Mouse (Mus musculus): ENCODE data around the gene Kif5c. TPM values are rescaled to one million over a fixed set of nuclear protein-coding genes. Genes with fewer than 3 reads are reported as not detected.
A peak's percentile ranks its signal among the peaks of the same experiment; 100 is the strongest.

Kif5c gene
- 9.0 and 10.1 TPM in 2 replicates for polyA plus RNA-seq (2015; fragmentation: Nextera tagmentation; extraction: Ambion mirVana)

- no peak within 1 kb of the TSS for H3K27ac ChIP-seq
These were observed at the start of gene Kif5c for GRCm38 (mm10) chr2:49618829-49619718. Gene Kif5c, plus strand, starts transcription at chr2:49619298.

GRCm38 (mm10) chr2:49569862-49570777, 49.0 kb upstream of the Kif5c start:
- peak overlapping the region; percentile 38 for H3K4me2 ChIP-seq
- H3K9ac ChIP-seq, result no peak overlapping the region
- H3K36me3 ChIP-seq, result no peaks in the 10 kb centered on the region
- H3K27ac ChIP-seq, result peak overlapping the region; percentile 62
- peak; percentile 35; the same call in 1 of the 2 replicates for ATAC-seq (ENCODE audit: insufficient number of reproducible peaks, insufficient read depth, low FRiP score, low TSS enrichment, low read depth)
- no peaks in the 10 kb centered on the region for H3K27me3 ChIP-seq
- no peak overlapping the region for H3K4me3 ChIP-seq
- H3K9me3 ChIP-seq, result no peaks in the 10 kb centered on the region
- WGBS, result 49% methylated on average over 16 of the region's 16 CpGs
- peaks cover 42% of the 10 kb centered on the region for H3K4me1 ChIP-seq

More at GRCm38 (mm10) chr2:49618829-49619718, at the start of gene Kif5c:
- H3K4me1 ChIP-seq, result peaks cover 18% of the 10 kb centered on the region
- H3K27me3 ChIP-seq, result peaks cover 5% of the 10 kb centered on the region; the same call in 1 of the 2 replicates
- no peaks in the 10 kb centered on the region for H3K9me3 ChIP-seq
- peak within 1 kb of the TSS; percentile 77 for H3K9ac ChIP-seq
- ATAC-seq (ENCODE audit: insufficient number of reproducible peaks, insufficient read depth, low FRiP score, low TSS enrichment, low read depth), result peak; percentile 98
- WGBS, result 5% methylated on average over 54 of the region's 54 CpGs
- H3K36me3 ChIP-seq, result peaks cover 3% of the 10 kb centered on the region; the same call in 1 of the 2 replicates
- H3K4me2 ChIP-seq, result peak within 1 kb of the TSS; percentile 92
- peak within 1 kb of the TSS; percentile 92 for H3K4me3 ChIP-seq

- peak; percentile 57; the same call in 1 of the 2 replicates for ATAC-seq (ENCODE audit: insufficient number of reproducible peaks, insufficient read depth, low FRiP score, low TSS enrichment, low read depth)
- Histone ChIP-seq H3K27me3 (no peaks in the 10 kb centered on the region), H3K9me3 (no peaks in the 10 kb centered on the region), H3K36me3 (no peaks in the 10 kb centered on the region), H3K4me1 (peaks cover 42% of the 10 kb centered on the region), H3K9ac (no peak overlapping the region), H3K27ac (peak overlapping the region; percentile 62), H3K4me2 (peak overlapping the region; percentile 38), H3K4me3 (no peak overlapping the region)
- 35% methylated on average over 6 of the region's 6 CpGs for WGBS
These were observed 48.4 kb upstream of the Kif5c start for GRCm38 (mm10) chr2:49570778-49571101.

- no peak overlapping the region for H3K4me3 ChIP-seq
- no peak for ATAC-seq (ENCODE audit: insufficient number of reproducible peaks, insufficient read depth, low FRiP score, low TSS enrichment, low read depth)
- WGBS, result 74% methylated on average over 11 of the region's 11 CpGs
- peaks cover 42% of the 10 kb centered on the region for H3K4me1 ChIP-seq
- H3K36me3 ChIP-seq, result no peaks in the 10 kb centered on the region
- no peaks in the 10 kb centered on the region for H3K27me3 ChIP-seq
- no peak overlapping the region for H3K9ac ChIP-seq
- 0 out of 2 replicates have a peak overlapping the region, but pooled peaks have one; percentile 62 for H3K27ac ChIP-seq
- no peaks in the 10 kb centered on the region for H3K9me3 ChIP-seq
- H3K4me2 ChIP-seq, result no peak overlapping the region
These were observed 47.8 kb upstream of the Kif5c start for GRCm38 (mm10) chr2:49571159-49571920.

GRCm38 (mm10) chr2:49572111-49572642, 46.9 kb upstream of the Kif5c start:
- peak overlapping the region; percentile 15; the same call in 1 of the 2 replicates for H3K4me3 ChIP-seq
- WGBS, result 34% methylated on average over 12 of the region's 12 CpGs
- no peaks in the 10 kb centered on the region for H3K9me3 ChIP-seq
- 0 out of 2 replicates have a peak overlapping the region, but pooled peaks have one; percentile 40 for H3K9ac ChIP-seq
- no peaks in the 10 kb centered on the region for H3K36me3 ChIP-seq
- H3K4me2 ChIP-seq, result peak overlapping the region; percentile 49
- ATAC-seq (ENCODE audit: insufficient number of reproducible peaks, insufficient read depth, low FRiP score, low TSS enrichment, low read depth), result no peak
- H3K27me3 ChIP-seq, result no peaks in the 10 kb centered on the region
- no peak overlapping the region; the same call in 1 of the 2 replicates for H3K27ac ChIP-seq
- H3K4me1 ChIP-seq, result peaks cover 42% of the 10 kb centered on the region

GRCm38 (mm10) chr2:49572684-49573083, 46.4 kb upstream of the Kif5c start:
- peak overlapping the region; percentile 15; the same call in 1 of the 2 replicates for H3K4me3 ChIP-seq
- 61% methylated on average over 9 of the region's 9 CpGs for WGBS
- H3K9me3 ChIP-seq, result no peaks in the 10 kb centered on the region
- H3K27ac ChIP-seq, result no peak overlapping the region
- H3K9ac ChIP-seq, result 0 out of 2 replicates have a peak overlapping the region, but pooled peaks have one; percentile 40
- H3K36me3 ChIP-seq, result no peaks in the 10 kb centered on the region
- ATAC-seq (ENCODE audit: insufficient number of reproducible peaks, insufficient read depth, low FRiP score, low TSS enrichment, low read depth), result no peak
- no peaks in the 10 kb centered on the region for H3K27me3 ChIP-seq
- H3K4me1 ChIP-seq, result peaks cover 42% of the 10 kb centered on the region
- peak overlapping the region; percentile 49 for H3K4me2 ChIP-seq

GRCm38 (mm10) chr2:49573282-49573681, 45.8 kb upstream of the Kif5c start:
- no peak for ATAC-seq (ENCODE audit: insufficient number of reproducible peaks, insufficient read depth, low FRiP score, low TSS enrichment, low read depth)
- no peaks in the 10 kb centered on the region for H3K36me3 ChIP-seq
- peaks cover 42% of the 10 kb centered on the region for H3K4me1 ChIP-seq
- no peak overlapping the region for H3K9ac ChIP-seq
- H3K27me3 ChIP-seq, result no peaks in the 10 kb centered on the region
- H3K9me3 ChIP-seq, result no peaks in the 10 kb centered on the region
- H3K4me2 ChIP-seq, result no peak overlapping the region
- WGBS, result 94% methylated on average over 3 of the region's 3 CpGs
- H3K4me3 ChIP-seq, result no peak overlapping the region
- H3K27ac ChIP-seq, result no peak overlapping the region

- no peak overlapping the region for H3K27ac ChIP-seq
- H3K27me3 ChIP-seq, result no peaks in the 10 kb centered on the region
- no peak overlapping the region for H3K9ac ChIP-seq
- no peak overlapping the region for H3K4me2 ChIP-seq
- no peak overlapping the region for H3K4me3 ChIP-seq
- 87% methylated on average over 3 of the region's 3 CpGs for WGBS
- H3K4me1 ChIP-seq, result no peaks in the 10 kb centered on the region
- no peaks in the 10 kb centered on the region for H3K36me3 ChIP-seq
- no peak for ATAC-seq (ENCODE audit: insufficient number of reproducible peaks, insufficient read depth, low FRiP score, low TSS enrichment, low read depth)
- H3K9me3 ChIP-seq, result no peaks in the 10 kb centered on the region
These were observed 38.5 kb upstream of the Kif5c start for GRCm38 (mm10) chr2:49580585-49580984.

- no peak overlapping the region for H3K9ac ChIP-seq
- H3K4me1 ChIP-seq, result no peaks in the 10 kb centered on the region
- WGBS, result 90% methylated on average over 5 of the region's 5 CpGs
- no peak overlapping the region for H3K4me3 ChIP-seq
- H3K27ac ChIP-seq, result no peak overlapping the region
- no peak overlapping the region for H3K4me2 ChIP-seq
- no peak for ATAC-seq (ENCODE audit: insufficient number of reproducible peaks, insufficient read depth, low FRiP score, low TSS enrichment, low read depth)
- H3K9me3 ChIP-seq, result no peaks in the 10 kb centered on the region
- no peaks in the 10 kb centered on the region for H3K36me3 ChIP-seq
- no peaks in the 10 kb centered on the region for H3K27me3 ChIP-seq
These were observed 36.6 kb upstream of the Kif5c start for GRCm38 (mm10) chr2:49582546-49582945.

GRCm38 (mm10) chr2:49583311-49583710, 35.8 kb upstream of the Kif5c start:
- WGBS, result 94% methylated on average over 2 of the region's 2 CpGs
- Histone ChIP-seq H3K27ac (no peak overlapping the region), H3K4me2 (no peak overlapping the region), H3K27me3 (no peaks in the 10 kb centered on the region), H3K9ac (no peak overlapping the region), H3K9me3 (no peaks in the 10 kb centered on the region), H3K4me1 (no peaks in the 10 kb centered on the region), H3K4me3 (no peak overlapping the region), H3K36me3 (no peaks in the 10 kb centered on the region)
- no peak for ATAC-seq (ENCODE audit: insufficient number of reproducible peaks, insufficient read depth, low FRiP score, low TSS enrichment, low read depth)
